Mouse (Mus musculus) midbrain, embryonic 11.5 days (tissue): ENCODE measurements at regions not wholly inside any gene's neighbourhood (a gene's known extent, or its start where the extent isn't known, plus 50 kb on each side); places are given as distances from the start of the nearest gene placed in this dataset.
A peak's percentile ranks its signal among the peaks of the same experiment; 100 is the strongest.

Source experiments
- ATAC-seq: fragments of 200-750 bp; cut with Nextera tagmentation; 2 replicates; pipeline ENCODE4 v1.8.0; 2017; ENCODE audit warnings: moderate TSS enrichment, moderate library complexity; ENCODE audit not compliant: low FRiP score
- DNase-seq: peaks from one replicate; pipeline ENCODE4 v3.0.0; 2015; ENCODE audit warnings: low spot score; ENCODE audit errors: missing footprints
- H3K27ac ChIP-seq: fragments of 300-500 bp; sonication (generic); 2 replicates; pipeline ENCODE4 v1.5.1; 2014; ENCODE audit warnings: low read depth, low read length
- H3K27me3 ChIP-seq: fragments of 300-500 bp; sonication (generic); 2 replicates; pipeline ENCODE4 v1.6.1; 2014; ENCODE audit warnings: mild to moderate bottlenecking, low read length, moderate library complexity, mixed read lengths; ENCODE audit not compliant: control insufficient read depth, insufficient read depth
- H3K36me3 ChIP-seq: fragments of 300-500 bp; sonication (generic); 2 replicates; pipeline ENCODE4 v1.6.1; 2014; ENCODE audit warnings: mild to moderate bottlenecking, low read length, moderate library complexity, mixed read lengths; ENCODE audit not compliant: control insufficient read depth, insufficient read depth
- H3K4me1 ChIP-seq: fragments of 300-500 bp; sonication (generic); 2 replicates; pipeline ENCODE4 v1.6.1; 2014; ENCODE audit warnings: low read length; ENCODE audit not compliant: control insufficient read depth, insufficient read depth
- H3K4me2 ChIP-seq: fragments of 300-500 bp; sonication (generic); 2 replicates; pipeline ENCODE4 v1.6.1; 2014; ENCODE audit warnings: mild to moderate bottlenecking, moderate library complexity
- H3K4me3 ChIP-seq: fragments of 300-500 bp; sonication (generic); 2 replicates; pipeline ENCODE4 v1.5.1; 2014; ENCODE audit warnings: low read depth, low read length
- H3K9ac ChIP-seq: fragments of 300-500 bp; sonication (generic); 2 replicates; pipeline ENCODE4 v1.6.1; 2014; ENCODE audit warnings: low read length
- H3K9me3 ChIP-seq: fragments of 300-500 bp; sonication (generic); 2 replicates; pipeline ENCODE4 v1.6.1; 2016; ENCODE audit warnings: low read length; ENCODE audit not compliant: control insufficient read depth
- WGBS: fragments of 180-500 bp; shearing (Covaris S2); extraction: QIAGEN DNeasy Blood & Tissue Kit; methylation state at CpG from one replicate; pipeline ENCODE4 v1.1.7; 2014; 5-methylcytosine and 5-hydroxymethylcytosine counted together

DNA sequence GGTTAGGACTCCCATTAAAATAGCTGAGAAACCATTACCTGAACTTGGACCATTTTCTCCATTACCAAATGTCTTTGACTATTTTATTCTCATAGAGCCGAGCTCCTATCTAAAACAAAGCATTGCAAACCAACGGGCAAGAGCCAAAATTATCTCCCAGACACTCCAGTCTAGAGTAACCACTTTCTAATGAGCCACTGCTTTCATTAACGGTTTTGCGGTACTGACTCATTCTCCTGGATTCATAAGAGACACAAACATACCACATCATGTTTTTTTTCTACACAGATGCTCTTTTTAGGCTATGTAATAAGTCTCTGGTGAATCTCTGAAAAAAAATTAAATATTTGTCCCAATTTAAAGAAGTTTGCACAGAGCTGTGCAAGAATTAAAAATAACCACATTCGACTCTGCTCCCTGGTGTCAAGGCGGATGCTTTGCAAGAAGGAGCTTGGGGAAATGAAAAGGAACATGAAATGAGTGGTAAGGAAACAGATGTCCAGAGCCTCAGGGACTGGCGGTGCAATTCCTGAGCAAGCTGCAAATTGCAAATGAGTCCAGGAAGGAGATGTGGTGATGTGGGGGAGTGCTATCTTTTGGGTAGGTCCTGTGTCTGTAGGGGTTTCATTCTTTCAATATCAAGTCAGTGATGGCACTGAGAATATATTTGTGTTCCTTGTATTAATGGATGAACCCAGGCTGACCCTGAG lies 143.8 kb upstream of the Phactr1 start:
- no peak overlapping the region for H3K4me2 ChIP-seq
- no peaks in the 10 kb centered on the region for H3K27me3 ChIP-seq
- H3K36me3 ChIP-seq: no peaks in the 10 kb centered on the region
- H3K9me3 ChIP-seq: no peaks in the 10 kb centered on the region; the same call in 1 of the 2 replicates
- ATAC-seq (no peak), DNase-seq (peak; percentile 26)
- H3K4me3 ChIP-seq: no peak overlapping the region
- H3K27ac ChIP-seq: no peak overlapping the region
- H3K4me1 ChIP-seq: no peaks in the 10 kb centered on the region
- WGBS: 86% methylated on average over 7 of the region's 7 CpGs
- H3K9ac ChIP-seq: no peak overlapping the region

DNA sequence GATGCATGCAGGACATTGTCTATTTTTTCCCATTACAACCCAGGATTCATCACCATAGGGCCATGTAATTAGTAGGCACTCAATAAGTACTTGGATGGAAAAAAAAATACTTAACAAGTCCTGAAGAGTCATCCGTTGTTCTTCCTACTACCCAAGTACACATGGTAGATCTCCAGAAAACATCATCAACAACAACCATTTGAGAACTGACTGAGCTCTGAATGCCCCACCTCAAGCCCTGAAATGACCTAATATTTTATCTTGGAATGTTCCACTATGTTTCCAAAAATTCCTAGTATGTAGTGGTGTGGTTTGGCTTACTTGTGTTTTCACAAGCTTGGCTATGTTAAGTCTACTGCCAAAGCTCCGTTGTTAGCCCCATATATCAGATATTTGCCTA lies 142.4 kb upstream of the Phactr1 start:
- Histone ChIP-seq H3K9ac (no peak overlapping the region), H3K27ac (no peak overlapping the region), H3K27me3 (no peaks in the 10 kb centered on the region), H3K4me3 (no peak overlapping the region), H3K4me1 (no peaks in the 10 kb centered on the region), H3K9me3 (no peaks in the 10 kb centered on the region; the same call in 1 of the 2 replicates), H3K4me2 (no peak overlapping the region), H3K36me3 (no peaks in the 10 kb centered on the region)
- DNase-seq (no peak), ATAC-seq (no peak)
- 81% methylated on average over 2 of the region's 2 CpGs for WGBS

DNA sequence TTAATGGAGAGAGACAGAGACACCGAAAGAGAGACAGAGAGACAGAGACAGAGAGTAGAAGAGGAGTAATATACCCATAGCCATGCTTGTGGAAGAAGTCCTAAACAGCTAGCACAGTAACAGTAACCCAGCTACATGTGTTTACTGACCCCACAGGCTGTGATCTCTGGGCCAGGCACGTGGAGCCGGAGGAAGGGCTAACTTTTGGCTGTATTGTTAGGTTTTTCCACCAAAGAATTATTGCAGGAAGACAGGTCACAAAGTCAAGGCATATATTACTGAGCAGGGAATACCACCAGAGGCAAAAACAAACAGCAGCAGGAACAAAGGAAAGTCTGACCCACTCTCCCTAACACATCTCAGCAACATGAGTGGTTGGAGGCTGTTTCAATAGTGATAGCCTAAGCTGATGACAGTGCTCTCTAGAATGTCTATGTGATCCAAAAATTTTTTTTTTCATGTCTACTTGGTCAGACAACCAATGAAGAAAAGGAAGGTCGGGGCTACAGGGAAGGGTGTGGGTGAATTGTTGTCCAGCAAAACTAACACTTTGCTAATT lies 135.8 kb upstream of the Phactr1 start:
- ATAC-seq: no peak
- H3K9ac ChIP-seq: no peak overlapping the region
- WGBS: 80% methylated on average over 4 of the region's 4 CpGs

DNA sequence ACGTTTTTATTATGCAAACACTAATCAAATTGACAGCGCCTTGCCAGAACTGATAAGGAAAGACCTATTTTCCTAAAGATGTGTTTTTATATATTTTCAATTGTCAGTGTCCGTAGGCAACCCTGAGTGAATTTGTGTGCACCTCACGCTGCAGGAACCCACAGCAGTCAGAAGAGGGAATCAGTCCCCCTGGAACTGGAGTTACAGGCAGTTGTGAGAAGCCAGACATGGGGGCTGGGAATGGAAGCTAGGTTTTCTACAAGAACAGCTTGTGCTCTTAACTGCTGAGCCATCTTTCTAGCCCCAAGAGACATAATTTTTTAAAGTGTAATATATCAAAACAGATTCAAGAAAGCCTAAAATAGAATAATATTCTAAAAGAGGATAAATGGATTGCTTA lies 134.0 kb upstream of the Phactr1 start:
- no peak for ATAC-seq
- 75% methylated on average over 4 of the region's 4 CpGs for WGBS

More for the DNA sequence above, 135.8 kb upstream of the Phactr1 start:
- Histone ChIP-seq H3K27me3 (no peaks in the 10 kb centered on the region), H3K4me3 (no peak overlapping the region), H3K4me2 (no peak overlapping the region), H3K27ac (no peak overlapping the region), H3K4me1 (no peaks in the 10 kb centered on the region), H3K9me3 (no peaks in the 10 kb centered on the region; the same call in 1 of the 2 replicates), H3K36me3 (no peaks in the 10 kb centered on the region)
- no peak for DNase-seq

DNA sequence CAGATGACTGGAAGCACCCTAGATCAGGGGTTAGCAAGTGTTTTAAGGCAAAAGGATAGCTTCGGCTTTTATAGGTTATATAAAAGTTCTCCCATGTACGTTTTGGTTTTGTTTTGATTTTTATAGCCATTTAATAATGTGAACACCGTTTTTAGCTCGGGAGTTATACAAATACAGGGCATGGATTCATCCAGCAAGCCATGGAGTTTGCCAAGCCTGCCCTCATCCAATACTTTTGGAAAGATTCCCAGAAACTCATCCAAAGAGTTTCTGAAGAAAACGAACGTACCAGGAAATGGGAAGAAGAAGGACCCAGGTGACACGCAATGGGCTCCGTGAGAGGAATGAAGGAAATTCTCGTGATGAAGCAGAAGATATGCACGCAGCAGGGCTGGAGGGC lies 133.6 kb upstream of the Phactr1 start:
- WGBS: 88% methylated on average over 10 of the region's 10 CpGs

More for the DNA sequence above, 134.0 kb upstream of the Phactr1 start:
- no peak overlapping the region for H3K4me3 ChIP-seq
- H3K36me3 ChIP-seq: no peaks in the 10 kb centered on the region
- no peak for DNase-seq
- no peak overlapping the region for H3K27ac ChIP-seq
- H3K9ac ChIP-seq: no peak overlapping the region
- H3K4me1 ChIP-seq: no peaks in the 10 kb centered on the region
- H3K9me3 ChIP-seq: no peaks in the 10 kb centered on the region; the same call in 1 of the 2 replicates
- no peak overlapping the region for H3K4me2 ChIP-seq
- H3K27me3 ChIP-seq: no peaks in the 10 kb centered on the region

DNA sequence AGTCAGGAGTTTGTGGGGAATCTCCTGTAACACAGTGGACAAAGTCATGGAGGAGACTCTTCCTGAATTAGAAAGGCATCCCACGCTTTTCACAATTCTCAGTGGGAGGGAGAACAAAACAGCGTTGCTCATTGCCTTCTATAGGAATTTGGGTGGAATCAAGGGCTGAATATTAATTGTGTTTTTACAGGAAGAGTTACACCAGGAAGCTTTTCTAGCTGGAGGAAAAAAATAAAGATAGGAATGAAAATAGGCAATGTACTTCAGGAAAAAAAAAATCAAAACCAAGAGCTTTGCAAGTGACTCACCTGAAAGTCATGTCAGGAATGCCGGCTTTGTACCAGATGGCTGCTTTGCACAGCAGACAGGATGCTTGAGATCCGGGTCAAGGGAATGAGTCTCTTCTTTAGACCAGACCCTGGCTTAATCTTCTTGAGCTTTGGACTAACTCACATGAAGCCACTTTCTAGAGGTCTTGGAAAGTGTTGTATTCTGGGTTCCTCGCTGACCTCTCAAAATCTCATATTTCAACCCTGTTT lies 131.3 kb upstream of the Phactr1 start:
- DNase-seq (no peak), ATAC-seq (no peak)
- Histone ChIP-seq H3K4me3 (no peak overlapping the region), H3K27me3 (no peaks in the 10 kb centered on the region), H3K9ac (no peak overlapping the region), H3K4me1 (no peaks in the 10 kb centered on the region), H3K4me2 (no peak overlapping the region), H3K9me3 (no peaks in the 10 kb centered on the region), H3K27ac (no peak overlapping the region), H3K36me3 (no peaks in the 10 kb centered on the region)
- 75% methylated on average over 5 of the region's 5 CpGs for WGBS

More for the DNA sequence above, 133.6 kb upstream of the Phactr1 start:
- no peak for ATAC-seq
- Histone ChIP-seq H3K9me3 (no peaks in the 10 kb centered on the region), H3K36me3 (no peaks in the 10 kb centered on the region), H3K9ac (no peak overlapping the region), H3K27ac (no peak overlapping the region), H3K27me3 (no peaks in the 10 kb centered on the region), H3K4me2 (no peak overlapping the region), H3K4me3 (no peak overlapping the region), H3K4me1 (no peaks in the 10 kb centered on the region)
- no peak for DNase-seq

DNA sequence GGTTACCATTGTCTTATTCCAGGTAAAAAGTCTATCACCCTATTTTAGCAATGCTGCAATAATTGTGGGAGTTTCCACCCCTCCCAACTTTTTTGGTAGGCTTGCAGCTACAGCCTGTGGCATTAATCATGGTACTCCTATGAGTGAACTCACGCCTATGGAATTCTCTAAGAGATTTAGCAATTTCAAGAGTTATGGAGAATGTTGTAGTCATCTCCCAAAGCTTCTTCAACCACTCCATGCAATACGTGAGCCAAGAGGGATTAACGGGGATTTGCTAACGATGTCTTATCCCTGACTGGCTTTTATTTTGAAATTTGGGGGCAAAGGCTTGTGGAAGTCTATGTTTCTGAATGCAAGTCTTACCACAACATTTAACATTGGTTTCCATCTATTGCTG lies 125.5 kb upstream of the Phactr1 start:
- H3K9ac ChIP-seq: no peak overlapping the region
- H3K36me3 ChIP-seq: no peaks in the 10 kb centered on the region
- no peaks in the 10 kb centered on the region for H3K9me3 ChIP-seq
- H3K4me3 ChIP-seq: no peak overlapping the region
- WGBS: 87% methylated on average over 4 of the region's 4 CpGs
- no peak overlapping the region for H3K4me2 ChIP-seq
- H3K27ac ChIP-seq: no peak overlapping the region
- DNase-seq (no peak), ATAC-seq (no peak)
- no peaks in the 10 kb centered on the region for H3K27me3 ChIP-seq
- H3K4me1 ChIP-seq: no peaks in the 10 kb centered on the region

DNA sequence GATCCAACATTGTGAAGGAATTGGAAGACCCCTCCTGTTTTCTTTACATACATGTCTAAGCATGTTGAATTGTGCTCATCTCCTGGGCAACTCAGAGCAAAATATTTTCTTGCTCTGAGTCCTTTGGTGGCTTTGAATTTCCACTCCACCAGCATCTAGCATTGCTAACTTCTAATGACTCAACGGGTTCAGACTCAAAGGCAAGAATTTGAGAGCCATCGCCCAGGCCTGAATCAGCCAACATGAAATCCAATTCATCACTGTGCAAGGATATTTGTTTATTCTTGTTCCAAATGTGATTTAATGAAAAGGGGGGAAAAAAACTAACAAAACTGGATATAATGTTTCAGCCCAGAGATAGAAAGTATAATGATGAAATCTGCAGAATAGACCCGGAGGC lies 121.9 kb upstream of the Phactr1 start:
- H3K9ac ChIP-seq: no peak overlapping the region
- no peak overlapping the region for H3K4me3 ChIP-seq
- DNase-seq: no peak
- H3K9me3 ChIP-seq: no peaks in the 10 kb centered on the region
- no peaks in the 10 kb centered on the region for H3K36me3 ChIP-seq
- H3K27me3 ChIP-seq: no peaks in the 10 kb centered on the region
- H3K27ac ChIP-seq: no peak overlapping the region
- ATAC-seq: no peak
- WGBS: 85% methylated on average over 3 of the region's 3 CpGs
- H3K4me2 ChIP-seq: no peak overlapping the region
- no peaks in the 10 kb centered on the region for H3K4me1 ChIP-seq

DNA sequence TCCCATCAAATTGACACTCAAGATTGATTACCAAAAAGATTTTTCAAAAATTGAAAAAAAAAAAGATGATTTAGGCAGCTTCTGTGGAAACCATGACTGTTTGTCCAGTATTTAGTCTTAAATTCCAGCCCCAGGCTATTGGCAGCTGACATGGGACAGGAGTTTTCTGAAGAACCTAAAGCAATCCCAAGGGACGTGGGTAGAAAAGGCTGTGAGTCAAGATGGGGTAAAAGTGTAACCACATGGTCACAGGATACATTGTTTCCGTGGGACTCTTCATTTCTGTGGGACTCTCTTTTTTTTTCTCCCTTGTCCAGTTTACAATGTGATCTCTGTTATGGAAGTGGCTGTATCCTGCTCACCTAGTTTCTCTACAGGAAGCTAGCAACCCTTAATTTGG lies 119.0 kb upstream of the Phactr1 start:
- ATAC-seq: no peak
- H3K4me2 ChIP-seq: no peak overlapping the region
- H3K9me3 ChIP-seq: no peaks in the 10 kb centered on the region
- no peak for DNase-seq
- H3K27ac ChIP-seq: no peak overlapping the region
- H3K4me1 ChIP-seq: no peaks in the 10 kb centered on the region
- H3K4me3 ChIP-seq: no peak overlapping the region
- no peaks in the 10 kb centered on the region for H3K36me3 ChIP-seq
- H3K27me3 ChIP-seq: no peaks in the 10 kb centered on the region
- 67% methylated on average over 2 of the region's 2 CpGs for WGBS
- H3K9ac ChIP-seq: no peak overlapping the region
